Mouse (Mus musculus): Measurements from ENCODE around the gene Itgb1.

- TF ChIP-seq CTCF (IDR thresholded peaks at IDR 0.05 in 2 of 3, conservative IDR thresholded peaks at IDR 0.05 in 1 of 3; ENCODE audit: control insufficient read depth in 1 of 3, insufficient read depth in 1 of 3, low read depth in 2 of 3, low read length in 3 of 3, poor library complexity in 1 of 3, severe bottlenecking in 1 of 3) = no peak
- TF ChIP-seq RAD21 (IDR thresholded peaks at IDR 0.05; ENCODE audit: low read depth, low read length) = no peak
- no peak for TF ChIP-seq ZMIZ1 (IDR thresholded peaks at IDR 0.05; ENCODE audit: low read depth, low read length)
- no peak for TF ChIP-seq TCF12 (IDR thresholded peaks at IDR 0.05; ENCODE audit: low read depth, low read length)
These were observed 35.1 kb upstream of the Itgb1 start for GRCm38 (mm10) chr8:128650331-128650855.

Data from MEL (cell line).